ENCODE assay signal across 20 mouse cellular contexts in the genomic region with DNA sequence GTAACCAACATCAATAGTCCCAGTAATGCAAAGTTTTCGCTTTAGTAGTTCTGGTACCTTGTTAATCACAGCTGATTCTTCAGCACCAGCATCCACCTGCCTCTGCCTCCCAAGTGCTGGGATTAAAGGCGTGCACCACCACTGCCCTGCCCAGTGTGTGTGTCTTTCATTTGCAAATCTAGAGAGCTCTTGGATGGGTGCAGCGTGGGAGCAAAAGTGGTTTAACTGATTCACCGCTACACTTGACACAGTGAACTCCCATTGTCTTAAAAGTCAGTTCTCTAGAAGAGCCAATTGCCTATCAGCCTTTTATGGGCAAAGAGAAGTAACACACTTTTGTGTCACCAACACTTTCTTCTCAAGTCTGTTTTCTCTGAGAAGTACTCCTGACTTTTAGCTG. TPM values are rescaled to one million over a fixed set of nuclear protein-coding genes. Genes with fewer than 3 reads are reported as not detected.
"Had no signal": no experiment of that assay in that cellular context is flagged by ENCODE, and none has a peak within 500 bp of the region (broad histone marks: within the 10 kb centered on the region; RNA-seq: fewer than 3 reads in every experiment).

No protein-coding gene starts in this region.

- H3K4me3 ChIP-seq: neural tube, embryonic 13.5 days; neural tube, embryonic 15.5 days; stomach, embryonic 15.5 days had no signal

- H3K4me1 ChIP-seq: neural tube, embryonic 13.5 days; neural tube, embryonic 15.5 days; stomach, embryonic 15.5 days had no signal

- H3K36me3 ChIP-seq: neural tube, embryonic 13.5 days; neural tube, embryonic 15.5 days; stomach, embryonic 15.5 days had no signal

- H3K9me3 ChIP-seq: neural tube, embryonic 13.5 days; neural tube, embryonic 15.5 days; stomach, embryonic 15.5 days had no signal

- H3K4me2 ChIP-seq: neural tube, embryonic 13.5 days; neural tube, embryonic 15.5 days; stomach, embryonic 15.5 days had no signal

- DNase-seq: retina, postnatal 1 day; right cerebral cortex, adult 18-20 months; right cerebral cortex, postnatal 14 days; right cerebral cortex, postnatal 25 days; right cerebral cortex, postnatal 4 days; spleen, adult 18-20 months; thymus, adult 18-20 months; thymus, adult 2 months; thymus, postnatal 14 days; thymus, postnatal 25 days; thymus, postnatal 36 days; thymus, postnatal 4 days had no signal

- H3K9ac ChIP-seq: neural tube, embryonic 13.5 days; neural tube, embryonic 15.5 days; stomach, embryonic 15.5 days had no signal

- H3K27me3 ChIP-seq: neural tube, embryonic 13.5 days; neural tube, embryonic 15.5 days; stomach, embryonic 15.5 days had no signal

- H3K27ac ChIP-seq: neural tube, embryonic 13.5 days; neural tube, embryonic 15.5 days; stomach, embryonic 15.5 days; stomach, postnatal 0 days had no signal

RNA-seq across cellular contexts. Expression of a gene that starts 19.3 kb away (rescaled TPM):
- total RNA-seq: neutrophil, adult 5-6 weeks had no signal
- polyA plus RNA-seq: neural tube, embryonic 13.5 days; neural tube, embryonic 14.5 days; neural tube, embryonic 15.5 days; spleen, adult 2 months; testis, adult 2 months had no signal
